Mouse (Mus musculus) heart, embryonic 12.5 days (tissue): Measurements from ENCODE around the gene Tmem135. TPM values are rescaled to one million over a fixed set of nuclear protein-coding genes. Genes with fewer than 3 reads are reported as not detected.
A peak's percentile ranks its signal among the peaks of the same experiment; 100 is the strongest.

Source experiments
- ATAC-seq: fragments of 200-750 bp; cut with Nextera tagmentation; 2 replicates; pipeline ENCODE4 v1.8.0; 2017; ENCODE audit warnings: moderate TSS enrichment, moderate library complexity; ENCODE audit not compliant: insufficient number of reproducible peaks, low FRiP score
- H3K27ac ChIP-seq: fragments of 300-500 bp; sonication (generic); 2 replicates; pipeline ENCODE4 v1.5.1; 2016; ENCODE audit warnings: mild to moderate bottlenecking, moderate library complexity; ENCODE audit not compliant: poor library complexity, severe bottlenecking
- H3K27me3 ChIP-seq: fragments of 300-500 bp; sonication (generic); replicated peaks from 2 replicates; pipeline ENCODE4 v1.6.1; 2016; ENCODE audit warnings: mild to moderate bottlenecking, moderate library complexity
- H3K36me3 ChIP-seq: fragments of 300-500 bp; sonication (generic); 2 replicates; pipeline ENCODE4 v1.6.1; 2016; ENCODE audit warnings: mild to moderate bottlenecking, moderate library complexity
- H3K4me1 ChIP-seq: fragments of 300-500 bp; sonication (generic); replicated peaks from 2 replicates; pipeline ENCODE4 v1.6.1; 2016; ENCODE audit warnings: mild to moderate bottlenecking
- H3K4me2 ChIP-seq: fragments of 300-500 bp; sonication (generic); 2 replicates; pipeline ENCODE4 v1.6.1; 2016; ENCODE audit warnings: mild to moderate bottlenecking, moderate library complexity
- H3K4me3 ChIP-seq: fragments of 300-500 bp; sonication (generic); 2 replicates; pipeline ENCODE4 v1.5.1; 2016; ENCODE audit warnings: mild to moderate bottlenecking
- H3K9ac ChIP-seq: fragments of 300-500 bp; sonication (generic); 2 replicates; pipeline ENCODE4 v1.6.1; 2016; ENCODE audit warnings: mild to moderate bottlenecking, moderate library complexity
- H3K9me3 ChIP-seq: fragments of 300-500 bp; sonication (generic); replicated peaks from 2 replicates; pipeline ENCODE4 v1.6.1; 2016; ENCODE audit warnings: mild to moderate bottlenecking, moderate library complexity
- WGBS: fragments of 180-500 bp; shearing (Covaris S2); methylation state at CpG from one replicate; pipeline ENCODE4 v1.1.7; 2016; 5-methylcytosine and 5-hydroxymethylcytosine counted together
- polyA plus RNA-seq: library from polyadenylated mRNA; unstranded; fragments of >200 nt; fragmentation: Nextera tagmentation; extraction: Ambion mirVana; gene quantifications from 2 replicates; pipeline ENCODE4 v1.2.1, GENCODE M21; 2016

Gene Tmem135
- polyA plus RNA-seq, 1 experiment from 2014 or later = 31.2 TPM

DNA sequence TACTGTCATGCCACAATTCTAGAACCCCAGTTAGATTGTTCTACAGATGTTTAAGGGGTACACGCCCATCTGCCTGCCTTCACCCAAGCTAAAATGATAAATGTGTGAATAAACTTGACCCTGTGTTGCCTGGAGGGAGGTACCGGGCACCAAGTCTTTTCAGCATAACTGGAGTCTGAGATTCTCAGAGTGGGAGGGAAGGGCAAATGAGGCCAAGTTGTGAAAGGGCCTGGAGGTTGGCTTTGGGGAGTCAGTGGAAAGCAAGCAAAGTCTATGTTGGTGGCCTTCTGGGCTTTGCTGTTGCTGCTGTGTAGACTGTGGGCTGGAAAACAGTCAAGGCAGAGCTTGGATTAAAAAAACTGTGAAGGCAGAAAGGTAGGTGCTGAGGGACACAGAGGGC lies 13.7 kb upstream of the Tmem135 start:
- no peak for ATAC-seq
- 65% methylated on average over 2 of the region's 2 CpGs for WGBS
- H3K4me2 ChIP-seq = no peak overlapping the region

DNA sequence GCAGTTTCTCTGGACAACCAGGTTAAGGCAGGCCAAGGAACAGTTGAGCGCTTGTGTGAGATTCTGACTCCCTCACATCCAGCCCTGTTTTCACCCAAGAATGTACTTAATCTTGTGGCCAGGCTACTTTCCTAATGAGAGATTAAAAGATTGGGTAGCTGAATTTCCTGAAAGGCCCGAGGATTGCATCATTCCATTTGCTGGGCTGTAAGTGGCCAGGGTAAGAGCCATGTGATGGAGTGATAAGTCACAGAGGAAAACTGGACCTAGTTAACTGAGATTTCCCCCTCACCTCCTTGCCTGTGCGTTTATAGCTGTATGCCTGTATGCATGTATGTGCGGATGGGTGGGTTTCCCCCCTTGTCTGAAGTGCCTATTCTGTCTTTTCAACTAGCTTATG lies 12.0 kb upstream of the Tmem135 start:
- Histone ChIP-seq H3K4me1 (peaks cover 22% of the 10 kb centered on the region), H3K9ac (no peak overlapping the region), H3K4me2 (no peak overlapping the region), H3K27ac (no peak overlapping the region), H3K4me3 (no peak overlapping the region), H3K27me3 (no peaks in the 10 kb centered on the region), H3K36me3 (0 out of 2 replicates have a peak, but pooled peaks cover 5% of the 10 kb centered on the region), H3K9me3 (0 out of 2 replicates have a peak, but pooled peaks cover 1% of the 10 kb centered on the region)
- WGBS = 61% methylated on average over 4 of the region's 4 CpGs
- ATAC-seq = no peak

More for the DNA sequence above, 13.7 kb upstream of the Tmem135 start:
- H3K27ac ChIP-seq = peak overlapping the region; percentile 31
- H3K27me3 ChIP-seq = no peaks in the 10 kb centered on the region
- 0 out of 2 replicates have a peak, but pooled peaks cover 4% of the 10 kb centered on the region for H3K9me3 ChIP-seq
- peaks cover 14% of the 10 kb centered on the region for H3K4me1 ChIP-seq
- H3K36me3 ChIP-seq = 0 out of 2 replicates have a peak, but pooled peaks cover under 1% of the 10 kb centered on the region
- no peak overlapping the region for H3K9ac ChIP-seq
- no peak overlapping the region for H3K4me3 ChIP-seq

DNA sequence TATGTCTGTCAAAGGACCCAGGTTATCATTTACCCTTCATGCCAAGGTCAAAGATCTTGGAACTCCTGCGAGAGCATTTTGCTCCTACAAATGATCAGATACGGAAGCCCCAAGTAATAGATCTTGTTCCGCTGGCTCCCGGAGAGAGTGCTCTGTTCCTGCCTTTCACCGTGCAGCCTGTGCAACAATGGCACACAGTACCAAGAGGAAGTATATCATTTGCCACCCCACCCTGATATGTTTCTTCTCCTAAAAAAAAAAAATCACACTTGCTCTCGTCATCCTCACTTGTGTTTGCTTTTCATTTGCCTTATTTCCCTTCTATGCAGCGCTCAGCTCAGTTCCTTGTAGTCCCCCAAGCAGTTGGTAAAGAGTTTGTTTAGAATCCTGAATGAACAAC lies 8.1 kb upstream of the Tmem135 start:
- H3K9me3 ChIP-seq = no peaks in the 10 kb centered on the region
- peaks cover 26% of the 10 kb centered on the region for H3K4me1 ChIP-seq
- no peak overlapping the region for H3K9ac ChIP-seq
- no peaks in the 10 kb centered on the region for H3K27me3 ChIP-seq
- WGBS = 50% methylated on average over 7 of the region's 7 CpGs
- H3K4me2 ChIP-seq = no peak overlapping the region
- no peak overlapping the region for H3K4me3 ChIP-seq
- H3K27ac ChIP-seq = no peak overlapping the region
- H3K36me3 ChIP-seq = peaks cover 23% of the 10 kb centered on the region
- no peak for ATAC-seq

DNA sequence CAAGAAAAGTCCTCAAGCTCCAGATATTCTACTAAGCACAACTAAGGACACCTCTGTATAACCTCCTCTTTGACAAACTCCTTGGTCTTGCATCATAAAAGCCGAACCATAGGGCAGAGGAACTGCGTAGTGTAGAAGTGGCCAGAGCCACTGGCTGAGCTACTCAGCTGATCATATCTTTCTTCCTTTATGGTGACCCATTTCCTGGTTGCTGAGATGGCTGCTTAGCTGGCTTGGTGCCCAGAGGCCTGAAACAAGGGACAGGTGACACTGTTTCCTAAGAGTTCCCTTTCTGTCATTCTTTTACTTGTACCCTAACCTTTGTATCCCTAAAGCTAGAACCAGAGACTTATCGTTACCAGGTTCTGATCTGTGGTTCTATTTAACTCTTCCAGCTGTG lies 7.3 kb upstream of the Tmem135 start:
- ATAC-seq = peak; percentile 41; the same call in 1 of the 2 replicates
- Histone ChIP-seq H3K4me1 (peaks cover 26% of the 10 kb centered on the region), H3K27me3 (no peaks in the 10 kb centered on the region), H3K9ac (no peak overlapping the region), H3K36me3 (peaks cover 26% of the 10 kb centered on the region), H3K27ac (no peak overlapping the region), H3K4me2 (no peak overlapping the region), H3K9me3 (no peaks in the 10 kb centered on the region), H3K4me3 (no peak overlapping the region)
- 68% methylated on average over 3 of the region's 3 CpGs for WGBS

DNA sequence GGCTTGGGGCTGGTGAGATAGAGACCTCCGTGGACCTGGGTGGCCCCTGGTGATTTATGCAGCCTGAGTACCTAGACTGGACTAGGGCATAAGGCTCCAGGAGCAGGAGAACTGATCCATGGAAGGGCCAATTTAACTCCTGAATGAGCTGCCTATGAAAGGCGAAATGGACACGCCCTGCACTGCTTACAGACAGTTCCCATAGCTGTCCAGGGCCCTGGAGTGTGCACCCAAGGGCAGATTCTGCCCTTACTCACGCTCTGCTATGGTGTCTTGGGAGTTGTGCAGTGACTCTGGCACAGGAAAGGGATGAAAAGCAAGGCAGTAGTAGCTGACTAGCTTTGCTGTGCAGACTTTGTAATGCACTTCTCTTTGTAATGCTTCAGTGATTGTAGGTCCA lies 6.3 kb upstream of the Tmem135 start:
- WGBS = 71% methylated on average over 4 of the region's 4 CpGs
- Histone ChIP-seq H3K27me3 (no peaks in the 10 kb centered on the region), H3K27ac (no peak overlapping the region), H3K4me3 (no peak overlapping the region), H3K4me2 (no peak overlapping the region; the same call in 1 of the 2 replicates), H3K9ac (no peak overlapping the region), H3K36me3 (peaks cover 26% of the 10 kb centered on the region), H3K4me1 (peaks cover 26% of the 10 kb centered on the region), H3K9me3 (no peaks in the 10 kb centered on the region)
- no peak for ATAC-seq

DNA sequence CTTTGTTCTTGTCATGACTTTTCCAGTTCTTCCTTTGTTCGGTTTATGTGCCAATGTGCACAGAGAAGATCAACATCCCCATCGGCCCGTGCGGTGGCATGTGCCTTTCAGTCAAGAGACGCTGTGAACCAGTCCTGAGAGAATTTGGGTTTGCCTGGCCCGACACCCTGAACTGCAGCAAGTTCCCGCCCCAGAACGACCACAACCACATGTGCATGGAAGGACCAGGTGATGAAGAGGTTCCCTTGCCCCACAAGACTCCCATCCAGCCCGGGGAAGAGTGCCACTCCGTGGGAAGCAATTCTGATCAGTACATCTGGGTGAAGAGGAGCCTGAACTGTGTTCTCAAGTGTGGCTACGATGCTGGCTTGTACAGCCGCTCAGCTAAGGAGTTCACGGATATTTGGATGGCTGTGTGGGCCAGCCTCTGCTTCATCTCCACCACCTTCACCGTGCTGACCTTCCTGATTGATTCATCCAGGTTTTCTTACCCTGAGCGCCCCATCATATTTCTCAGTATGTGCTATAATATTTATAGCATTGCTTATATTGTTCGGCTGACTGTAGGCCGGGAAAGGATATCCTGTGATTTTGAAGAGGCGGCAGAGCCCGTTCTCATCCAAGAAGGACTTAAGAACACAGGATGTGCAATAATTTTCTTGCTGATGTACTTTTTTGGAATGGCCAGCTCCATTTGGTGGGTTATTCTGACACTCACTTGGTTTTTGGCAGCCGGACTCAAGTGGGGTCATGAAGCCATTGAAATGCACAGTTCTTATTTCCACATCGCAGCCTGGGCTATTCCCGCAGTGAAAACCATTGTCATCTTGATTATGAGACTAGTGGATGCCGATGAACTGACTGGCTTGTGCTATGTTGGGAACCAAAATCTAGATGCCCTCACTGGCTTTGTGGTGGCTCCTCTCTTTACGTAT lies 3.3 kb upstream of the Tmem135 start:
- Histone ChIP-seq H3K27me3 (no peaks in the 10 kb centered on the region), H3K9me3 (no peaks in the 10 kb centered on the region), H3K4me2 (peak overlapping the region; percentile 27; the same call in 1 of the 2 replicates), H3K4me3 (peak overlapping the region; percentile 14; the same call in 1 of the 2 replicates), H3K27ac (no peak overlapping the region), H3K9ac (no peak overlapping the region), H3K36me3 (peaks cover 21% of the 10 kb centered on the region), H3K4me1 (peaks cover 32% of the 10 kb centered on the region)
- ATAC-seq = no peak
- WGBS = 83% methylated on average over 24 of the region's 24 CpGs

DNA sequence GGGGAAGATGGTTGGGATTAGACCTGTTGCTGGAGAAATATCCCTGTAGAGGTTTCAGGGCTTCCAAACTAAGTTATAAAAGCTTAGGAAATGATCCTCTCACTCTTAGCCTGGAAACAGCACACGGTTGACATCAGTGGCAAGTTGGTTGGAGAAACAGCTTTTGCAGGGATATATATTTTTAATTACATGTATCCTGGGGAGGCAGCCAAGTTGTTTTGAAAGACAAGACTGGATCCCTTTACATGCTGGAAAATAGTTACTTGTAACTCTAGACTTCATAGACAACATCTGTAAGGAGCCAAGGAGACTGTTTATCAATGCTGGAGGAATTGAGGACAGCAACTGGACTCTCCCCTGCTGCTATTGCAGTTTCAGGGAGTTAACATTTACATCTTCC lies 2.0 kb upstream of the Tmem135 start:
- no peak overlapping the region for H3K9ac ChIP-seq
- H3K27me3 ChIP-seq = no peaks in the 10 kb centered on the region
- H3K4me3 ChIP-seq = peak overlapping the region; percentile 40
- H3K27ac ChIP-seq = no peak overlapping the region
- 30% methylated on average over 1 of the region's 1 CpGs for WGBS
- peaks cover 24% of the 10 kb centered on the region for H3K4me1 ChIP-seq
- H3K9me3 ChIP-seq = no peaks in the 10 kb centered on the region
- H3K36me3 ChIP-seq = peaks cover 21% of the 10 kb centered on the region
- ATAC-seq = no peak
- peak overlapping the region; percentile 62 for H3K4me2 ChIP-seq

DNA sequence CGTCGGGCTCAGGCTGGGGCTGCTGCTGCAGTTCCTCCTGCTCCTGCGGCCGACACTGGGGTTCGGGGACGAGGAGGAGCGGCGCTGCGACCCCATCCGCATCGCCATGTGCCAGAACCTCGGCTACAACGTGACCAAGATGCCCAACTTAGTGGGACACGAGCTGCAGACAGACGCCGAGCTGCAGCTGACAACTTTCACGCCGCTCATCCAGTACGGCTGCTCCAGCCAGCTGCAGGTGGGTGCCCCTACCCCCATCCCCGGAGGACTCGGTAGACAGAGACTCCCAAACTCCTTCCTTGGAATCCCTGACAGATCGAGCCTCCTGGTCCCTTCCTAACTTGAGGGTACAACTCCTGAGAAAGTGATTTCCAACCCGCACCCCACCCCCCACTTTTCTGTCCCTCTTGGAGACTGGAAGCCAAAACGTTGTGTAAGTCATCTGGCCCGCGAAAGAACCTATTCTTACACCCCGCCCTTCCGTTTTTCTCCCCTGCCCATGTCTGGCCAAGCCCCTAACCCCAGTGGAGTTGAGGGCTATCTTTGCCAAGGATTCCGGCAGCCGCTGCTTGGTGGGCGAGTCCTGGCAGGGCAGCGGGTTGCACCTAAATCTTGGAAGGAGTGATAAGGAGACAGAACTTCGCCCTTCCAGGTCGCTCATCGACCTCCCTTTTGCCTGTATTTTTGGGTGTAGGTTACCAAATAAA lies 865 bp upstream of the Tmem135 start:
- Histone ChIP-seq H3K4me1 (peaks cover 15% of the 10 kb centered on the region; the same call in 1 of the 2 replicates), H3K9me3 (no peaks in the 10 kb centered on the region), H3K36me3 (peaks cover 16% of the 10 kb centered on the region), H3K27ac (peak overlapping the region; percentile 81), H3K27me3 (no peaks in the 10 kb centered on the region), H3K9ac (peak overlapping the region; percentile 87), H3K4me2 (peak overlapping the region; percentile 93), H3K4me3 (peak overlapping the region; percentile 88)
- under 1% methylated on average over 35 of the region's 35 CpGs for WGBS
- peak; percentile 3; the same call in 1 of the 2 replicates for ATAC-seq

DNA sequence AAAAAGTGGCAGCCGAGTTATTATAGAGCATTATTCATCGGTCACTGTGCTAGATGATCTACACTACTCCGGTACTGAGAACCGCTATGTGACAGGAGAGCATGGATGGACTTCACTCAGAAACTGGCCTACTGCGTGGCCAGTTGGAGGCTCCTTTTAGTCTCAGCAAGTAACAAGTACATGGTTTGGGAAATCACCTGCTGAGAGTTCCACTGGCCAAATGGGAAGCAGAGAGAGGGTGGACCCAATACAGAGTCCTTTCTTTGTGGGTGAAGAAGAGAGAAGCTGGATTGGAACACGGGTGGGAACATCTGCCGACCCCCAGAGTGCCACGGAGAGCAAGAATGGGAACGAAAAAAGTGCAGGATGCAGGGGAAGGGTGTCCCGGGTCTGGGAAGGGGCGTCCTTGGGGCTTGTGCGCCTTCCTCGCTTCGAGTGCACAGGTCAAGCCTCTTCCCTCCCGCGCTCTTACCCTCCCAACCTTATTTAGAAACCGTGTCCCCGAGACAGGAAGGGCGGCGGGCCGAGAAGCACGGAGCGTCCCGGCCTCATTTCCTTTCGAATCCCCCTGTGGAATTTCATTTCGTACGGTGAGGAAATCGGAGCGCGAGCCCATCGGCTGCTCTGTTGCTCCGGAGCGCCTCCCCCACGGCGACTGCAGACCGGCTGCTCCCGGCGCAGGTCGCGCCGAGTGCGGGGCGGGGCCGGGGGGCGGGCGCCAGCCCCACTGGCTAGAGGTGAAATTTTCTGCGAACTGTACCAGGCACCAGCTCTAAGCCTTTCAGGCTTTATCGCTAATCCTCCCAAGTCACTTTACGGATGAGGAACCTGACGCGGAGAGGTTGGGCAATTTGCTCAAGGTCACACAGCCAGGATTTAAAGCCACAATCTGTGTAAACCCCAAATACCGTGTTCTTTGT lies 709 bp downstream of the Tmem135 start:
- ATAC-seq = peak; percentile 88
- Histone ChIP-seq H3K4me1 (peaks cover 9% of the 10 kb centered on the region; the same call in 1 of the 2 replicates), H3K36me3 (peaks cover 14% of the 10 kb centered on the region), H3K9ac (peak overlapping the region; percentile 70), H3K27ac (peak overlapping the region; percentile 81), H3K27me3 (no peaks in the 10 kb centered on the region), H3K9me3 (no peaks in the 10 kb centered on the region), H3K4me2 (peak overlapping the region; percentile 93), H3K4me3 (peak overlapping the region; percentile 88)
- WGBS = 3% methylated on average over 52 of the region's 52 CpGs

DNA sequence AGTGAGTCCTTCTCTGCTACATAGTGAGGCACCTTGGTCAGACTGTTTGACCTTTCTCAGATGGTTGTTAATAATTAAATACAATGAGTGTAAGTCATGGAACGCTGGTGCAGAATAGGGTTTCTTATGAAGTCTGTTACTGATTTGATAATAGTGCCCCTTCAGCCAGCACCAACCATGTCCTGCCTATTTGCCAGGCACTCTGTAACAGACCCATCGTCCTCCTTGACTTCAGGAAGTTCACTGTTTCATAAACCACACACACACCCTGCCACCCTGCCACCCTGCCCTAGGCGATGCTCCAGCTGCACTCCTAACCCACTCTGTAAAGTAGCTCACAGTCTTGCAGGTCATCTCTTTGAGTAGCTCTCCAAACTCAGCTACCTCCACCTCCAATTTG lies 2.1 kb downstream of the Tmem135 start:
- Histone ChIP-seq H3K4me2 (no peak overlapping the region), H3K27ac (no peak overlapping the region), H3K9me3 (no peaks in the 10 kb centered on the region), H3K27me3 (no peaks in the 10 kb centered on the region), H3K4me1 (peaks cover 9% of the 10 kb centered on the region; the same call in 1 of the 2 replicates), H3K36me3 (peaks cover under 1% of the 10 kb centered on the region), H3K4me3 (no peak overlapping the region), H3K9ac (no peak overlapping the region)
- 79% methylated on average over 3 of the region's 3 CpGs for WGBS
- ATAC-seq = no peak
